ENCODE assay signal across 14 mouse cellular contexts in genomic region chr1:52687636-52688035, GRCm38 (mm10).
"Had no signal": no experiment of that assay in that cellular context is flagged by ENCODE, and none has a peak within 500 bp of the region (broad histone marks: within the 10 kb centered on the region; RNA-seq: fewer than 3 reads in every experiment).

No protein-coding gene starts in this region.

- H3K27ac ChIP-seq: left cerebral cortex, adult 2 months; limb, embryonic 10.5 days; liver, embryonic 15.5 days; lung, embryonic 15.5 days; macrophage had no signal

- H3K9ac ChIP-seq: liver, embryonic 15.5 days; lung, embryonic 15.5 days had no signal

- H3K36me3 ChIP-seq: limb, embryonic 10.5 days; liver, embryonic 15.5 days; lung, embryonic 15.5 days had no signal

- ATAC-seq: midbrain, embryonic 16.5 days had no signal

- DNase-seq: kidney, adult 18-20 months; kidney, postnatal 10 days; kidney, postnatal 4 days; right cerebral cortex, postnatal 14 days; thymus, postnatal 14 days had no signal

- H3K4me3 ChIP-seq: left cerebral cortex, adult 2 months; limb, embryonic 10.5 days; liver, embryonic 15.5 days; lung, embryonic 15.5 days; megakaryocyte, embryonic 14.5 days had no signal

- H3K27me3 ChIP-seq: liver, embryonic 15.5 days; lung, embryonic 15.5 days; megakaryocyte, embryonic 14.5 days had no signal

- H3K4me1 ChIP-seq: limb, embryonic 10.5 days; liver, embryonic 15.5 days had no signal

- H3K4me2 ChIP-seq: liver, embryonic 11.5 days; liver, embryonic 15.5 days; lung, embryonic 15.5 days; midbrain, embryonic 11.5 days had no signal

- H3K9me3 ChIP-seq: limb, embryonic 10.5 days; liver, embryonic 15.5 days; lung, embryonic 15.5 days; megakaryocyte, embryonic 14.5 days had no signal
